Mouse (Mus musculus): Measurements from ENCODE around the gene Acaca. TPM values are rescaled to one million over a fixed set of nuclear protein-coding genes. Genes with fewer than 3 reads are reported as not detected.
"Not testable (repeated sequence)": the region's sequence is repeated elsewhere in the genome, so short reads cannot be mapped to it uniquely, and the experiment has no call there.

The Acaca gene
- polyA plus RNA-seq, 1 experiment from 2014 or later = 28.9 TPM

- Histone ChIP-seq H3K27ac (ENCODE audit: low read length) (no peak overlapping the region), H3K4me1 (replicated peaks; ENCODE audit: control insufficient read depth, insufficient read depth, low read length) (no peaks in the 10 kb centered on the region), H3K36me3 (ENCODE audit: control insufficient read depth, insufficient read depth) (no peaks in the 10 kb centered on the region), H3K4me2 (ENCODE audit: low read length) (no peak overlapping the region), H3K9ac (replicated peaks; ENCODE audit: low read depth, low read length) (no peak overlapping the region), H3K9me3 (ENCODE audit: control insufficient read depth, low read length) (no peaks in the 10 kb centered on the region), H3K27me3 (replicated peaks; ENCODE audit: control insufficient read depth, insufficient read depth, low read length) (no peaks in the 10 kb centered on the region), H3K4me3 (replicated peaks; ENCODE audit: low read length) (no peak overlapping the region)
- ATAC-seq = no peak
Measured at GRCm38 (mm10) chr11:84332384-84332783, 202.9 kb downstream of the Acaca start.

- Histone ChIP-seq H3K36me3 (ENCODE audit: control insufficient read depth, insufficient read depth) (no peaks in the 10 kb centered on the region), H3K4me3 (replicated peaks; ENCODE audit: low read length) (no peak overlapping the region), H3K27me3 (replicated peaks; ENCODE audit: control insufficient read depth, insufficient read depth, low read length) (no peaks in the 10 kb centered on the region), H3K27ac (ENCODE audit: low read length) (no peak overlapping the region), H3K9ac (replicated peaks; ENCODE audit: low read depth, low read length) (no peak overlapping the region), H3K4me1 (replicated peaks; ENCODE audit: control insufficient read depth, insufficient read depth, low read length) (no peaks in the 10 kb centered on the region), H3K9me3 (ENCODE audit: control insufficient read depth, low read length) (no peaks in the 10 kb centered on the region), H3K4me2 (ENCODE audit: low read length) (no peak overlapping the region)
- 91% methylated on average over 3 of the region's 3 CpGs for WGBS
- no peak for ATAC-seq
Measured at GRCm38 (mm10) chr11:84332860-84333259, 203.4 kb downstream of the Acaca start.

DNA sequence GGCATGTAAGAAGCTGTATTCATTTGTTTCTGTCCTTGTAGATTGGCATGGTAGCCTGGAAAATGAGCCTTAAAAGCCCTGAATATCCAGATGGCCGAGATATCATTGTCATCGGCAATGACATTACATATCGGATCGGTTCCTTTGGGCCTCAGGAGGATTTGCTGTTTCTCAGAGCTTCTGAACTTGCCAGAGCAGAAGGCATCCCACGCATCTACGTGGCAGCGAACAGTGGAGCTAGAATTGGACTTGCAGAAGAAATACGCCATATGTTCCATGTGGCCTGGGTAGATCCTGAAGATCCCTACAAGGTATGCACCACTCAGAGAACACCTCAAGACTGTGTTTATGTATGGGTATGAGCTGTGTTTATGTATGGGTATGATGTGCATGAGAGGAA lies 208.8 kb downstream of the Acaca start:
- H3K4me1 ChIP-seq (replicated peaks; ENCODE audit: control insufficient read depth, insufficient read depth, low read length); ATAC-seq; H3K27ac ChIP-seq (ENCODE audit: low read length); H3K4me3 ChIP-seq (replicated peaks; ENCODE audit: low read length); H3K9ac ChIP-seq (replicated peaks; ENCODE audit: low read depth, low read length); H3K9me3 ChIP-seq (ENCODE audit: control insufficient read depth, low read length); H3K36me3 ChIP-seq (ENCODE audit: control insufficient read depth, insufficient read depth); H3K4me2 ChIP-seq (ENCODE audit: low read length); H3K27me3 ChIP-seq (replicated peaks; ENCODE audit: control insufficient read depth, insufficient read depth, low read length): not testable (repeated sequence)
- WGBS = 94% methylated on average over 5 of the region's 8 CpGs

GRCm38 (mm10) chr11:84340630-84341029 lies 211.2 kb downstream of the Acaca start:
- peaks cover 6% of the 10 kb centered on the region; the same call in 1 of the 2 replicates for H3K36me3 ChIP-seq (ENCODE audit: control insufficient read depth, insufficient read depth)
- no peak overlapping the region for H3K4me3 ChIP-seq (replicated peaks; ENCODE audit: low read length)
- H3K4me1 ChIP-seq (replicated peaks; ENCODE audit: control insufficient read depth, insufficient read depth, low read length) = no peaks in the 10 kb centered on the region
- no peak for ATAC-seq
- H3K4me2 ChIP-seq (ENCODE audit: low read length) = no peak overlapping the region
- no peaks in the 10 kb centered on the region for H3K27me3 ChIP-seq (replicated peaks; ENCODE audit: control insufficient read depth, insufficient read depth, low read length)
- H3K9ac ChIP-seq (replicated peaks; ENCODE audit: low read depth, low read length) = no peak overlapping the region
- WGBS = 96% methylated on average over 2 of the region's 2 CpGs
- H3K9me3 ChIP-seq (ENCODE audit: control insufficient read depth, low read length) = no peaks in the 10 kb centered on the region
- H3K27ac ChIP-seq (ENCODE audit: low read length) = no peak overlapping the region

GRCm38 (mm10) chr11:84344522-84345236 lies 215.2 kb downstream of the Acaca start:
- ATAC-seq = no peak
- no peaks in the 10 kb centered on the region for H3K27me3 ChIP-seq (replicated peaks; ENCODE audit: control insufficient read depth, insufficient read depth, low read length)
- no peaks in the 10 kb centered on the region for H3K9me3 ChIP-seq (ENCODE audit: control insufficient read depth, low read length)
- H3K36me3 ChIP-seq (ENCODE audit: control insufficient read depth, insufficient read depth) = no peaks in the 10 kb centered on the region
- 77% methylated on average over 6 of the region's 6 CpGs for WGBS
- H3K27ac ChIP-seq (ENCODE audit: low read length) = peak overlapping the region; percentile 23; the same call in 1 of the 2 replicates
- H3K9ac ChIP-seq (replicated peaks; ENCODE audit: low read depth, low read length) = no peak overlapping the region
- no peak overlapping the region for H3K4me2 ChIP-seq (ENCODE audit: low read length)
- no peak overlapping the region for H3K4me3 ChIP-seq (replicated peaks; ENCODE audit: low read length)
- H3K4me1 ChIP-seq (replicated peaks; ENCODE audit: control insufficient read depth, insufficient read depth, low read length) = peaks cover 16% of the 10 kb centered on the region

GRCm38 (mm10) chr11:84347766-84348165 lies 218.3 kb downstream of the Acaca start:
- Histone ChIP-seq H3K9me3 (ENCODE audit: control insufficient read depth, low read length) (no peaks in the 10 kb centered on the region), H3K4me3 (replicated peaks; ENCODE audit: low read length) (no peak overlapping the region), H3K27me3 (replicated peaks; ENCODE audit: control insufficient read depth, insufficient read depth, low read length) (no peaks in the 10 kb centered on the region), H3K36me3 (ENCODE audit: control insufficient read depth, insufficient read depth) (no peaks in the 10 kb centered on the region), H3K4me1 (replicated peaks; ENCODE audit: control insufficient read depth, insufficient read depth, low read length) (peaks cover 26% of the 10 kb centered on the region), H3K27ac (ENCODE audit: low read length) (peak overlapping the region; percentile 81), H3K4me2 (ENCODE audit: low read length) (no peak overlapping the region), H3K9ac (replicated peaks; ENCODE audit: low read depth, low read length) (no peak overlapping the region)
- WGBS = 16% methylated on average over 2 of the region's 2 CpGs
- ATAC-seq = peak; percentile 85

DNA sequence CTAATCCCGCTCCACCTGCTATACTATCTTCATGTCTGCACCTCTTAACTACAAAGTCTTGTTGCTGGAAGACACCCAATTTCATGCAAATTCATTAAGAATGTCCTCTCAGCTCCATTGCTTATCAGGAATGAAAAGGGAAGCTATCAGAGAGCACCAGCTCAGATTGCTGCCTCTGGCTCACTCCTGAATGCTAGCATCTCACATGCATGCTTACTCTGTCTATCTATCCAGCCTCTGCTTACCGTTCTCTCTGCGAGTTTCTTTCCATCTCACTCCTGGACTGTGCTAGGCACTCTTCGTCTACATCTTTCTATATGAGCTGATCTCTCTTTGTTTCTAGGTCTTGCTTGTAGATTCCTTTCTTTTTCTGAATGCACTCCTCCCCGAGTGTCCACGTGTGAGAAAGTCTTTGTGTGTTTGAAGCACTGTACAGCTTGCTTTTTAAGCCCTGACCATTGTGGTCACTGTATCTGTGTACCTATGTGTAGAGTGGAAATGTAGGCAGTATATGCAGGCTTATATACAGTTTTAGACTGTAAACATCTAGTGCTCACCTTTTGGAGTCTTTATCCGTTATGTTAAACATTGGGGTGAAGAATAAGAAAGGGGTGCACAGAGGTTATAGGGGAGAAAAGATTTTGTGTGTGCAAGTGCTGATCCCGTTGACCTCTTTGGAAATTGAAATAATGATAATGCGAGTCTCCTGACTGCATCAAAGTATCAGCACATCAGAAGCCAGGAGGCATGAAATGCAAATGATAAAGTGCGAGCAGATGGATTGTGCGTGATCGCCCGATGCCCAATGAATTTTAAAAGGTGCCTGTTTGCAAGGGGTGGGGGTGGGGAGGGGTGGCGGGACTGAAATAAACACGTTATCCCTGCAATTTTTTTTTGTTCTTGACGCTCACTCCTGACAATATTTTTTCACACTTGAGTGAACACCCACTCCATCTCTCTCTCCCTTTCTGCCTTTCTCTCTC lies 219.7 kb downstream of the Acaca start:
- Histone ChIP-seq H3K4me2 (ENCODE audit: low read length) (peak overlapping the region; percentile 28), H3K36me3 (ENCODE audit: control insufficient read depth, insufficient read depth) (no peaks in the 10 kb centered on the region), H3K9me3 (ENCODE audit: control insufficient read depth, low read length) (no peaks in the 10 kb centered on the region), H3K27ac (ENCODE audit: low read length) (peak overlapping the region; percentile 83), H3K9ac (replicated peaks; ENCODE audit: low read depth, low read length) (peak overlapping the region; percentile 37; the same call in 1 of the 2 replicates), H3K4me3 (replicated peaks; ENCODE audit: low read length) (no peak overlapping the region), H3K4me1 (replicated peaks; ENCODE audit: control insufficient read depth, insufficient read depth, low read length) (peaks cover 26% of the 10 kb centered on the region), H3K27me3 (replicated peaks; ENCODE audit: control insufficient read depth, insufficient read depth, low read length) (no peaks in the 10 kb centered on the region)
- WGBS = 24% methylated on average over 16 of the region's 16 CpGs
- ATAC-seq = peak; percentile 56

DNA sequence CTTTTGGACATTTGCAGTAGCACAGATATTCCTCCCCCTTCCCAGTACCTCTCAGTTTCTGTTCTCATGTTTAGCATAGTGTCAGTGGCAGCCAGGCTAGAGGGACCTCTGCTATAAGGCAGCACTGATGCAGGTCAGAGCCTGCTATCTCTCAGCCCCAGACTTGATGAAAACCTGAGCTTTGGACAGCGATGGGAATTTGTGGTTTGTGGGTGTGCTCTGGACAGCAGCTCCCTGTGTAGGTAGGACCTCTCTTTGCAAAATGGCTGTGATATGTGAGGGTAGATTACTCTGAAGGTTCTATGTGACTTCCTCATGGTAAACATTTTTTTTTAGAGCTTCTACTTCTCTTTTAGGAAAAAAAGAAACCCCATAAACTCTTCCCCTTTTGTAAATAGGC lies 221.7 kb downstream of the Acaca start:
- Histone ChIP-seq H3K4me2 (ENCODE audit: low read length) (no peak overlapping the region), H3K27me3 (replicated peaks; ENCODE audit: control insufficient read depth, insufficient read depth, low read length) (no peaks in the 10 kb centered on the region), H3K9me3 (ENCODE audit: control insufficient read depth, low read length) (no peaks in the 10 kb centered on the region), H3K36me3 (ENCODE audit: control insufficient read depth, insufficient read depth) (no peaks in the 10 kb centered on the region), H3K27ac (ENCODE audit: low read length) (0 out of 2 replicates have a peak overlapping the region, but pooled peaks have one; percentile 17), H3K4me3 (replicated peaks; ENCODE audit: low read length) (no peak overlapping the region), H3K4me1 (replicated peaks; ENCODE audit: control insufficient read depth, insufficient read depth, low read length) (peaks cover 26% of the 10 kb centered on the region), H3K9ac (replicated peaks; ENCODE audit: low read depth, low read length) (no peak overlapping the region)
- no peak for ATAC-seq
- 86% methylated on average over 1 of the region's 1 CpGs for WGBS

DNA sequence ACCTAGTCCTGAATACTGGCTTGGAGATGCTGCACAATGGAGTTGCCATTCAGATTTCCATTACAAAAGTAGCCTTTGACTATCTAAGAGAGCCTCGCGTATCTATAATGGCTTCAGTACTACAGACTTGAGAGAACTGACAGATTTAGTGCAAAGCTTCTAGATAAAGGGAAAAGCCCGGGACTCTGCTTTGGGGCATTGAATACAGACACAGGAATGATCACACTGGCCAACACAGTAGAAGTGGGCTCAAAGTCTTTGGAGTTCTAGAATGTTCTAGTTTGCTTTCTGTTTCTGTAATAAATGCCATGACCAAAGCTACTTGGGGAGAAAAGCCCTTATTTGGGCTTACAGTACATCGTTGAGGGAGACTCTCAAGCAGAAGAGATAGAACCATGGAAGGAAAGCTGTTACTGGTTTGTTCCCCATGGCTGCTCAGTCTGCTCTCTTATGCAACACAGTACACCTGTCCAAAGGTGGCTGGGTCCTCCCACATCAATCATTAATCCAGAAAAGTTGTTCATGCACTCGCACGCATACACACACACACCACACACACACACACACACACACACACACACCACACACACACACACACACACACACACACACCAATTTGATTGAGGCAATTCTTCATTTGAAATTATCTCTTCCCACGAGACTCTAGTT lies 223.7 kb downstream of the Acaca start:
- peaks cover 22% of the 10 kb centered on the region for H3K4me1 ChIP-seq (replicated peaks; ENCODE audit: control insufficient read depth, insufficient read depth, low read length)
- no peaks in the 10 kb centered on the region for H3K27me3 ChIP-seq (replicated peaks; ENCODE audit: control insufficient read depth, insufficient read depth, low read length)
- H3K9me3 ChIP-seq (ENCODE audit: control insufficient read depth, low read length) = no peaks in the 10 kb centered on the region
- no peaks in the 10 kb centered on the region for H3K36me3 ChIP-seq (ENCODE audit: control insufficient read depth, insufficient read depth)
- no peak overlapping the region for H3K4me2 ChIP-seq (ENCODE audit: low read length)
- no peak overlapping the region for H3K4me3 ChIP-seq (replicated peaks; ENCODE audit: low read length)
- no peak overlapping the region for H3K9ac ChIP-seq (replicated peaks; ENCODE audit: low read depth, low read length)
- 61% methylated on average over 7 of the region's 7 CpGs for WGBS
- ATAC-seq = no peak
- H3K27ac ChIP-seq (ENCODE audit: low read length) = no peak overlapping the region

All from forebrain, embryonic 16.5 days (tissue).